Mouse (Mus musculus): Measurements from ENCODE around the gene Adipoq. TPM values are rescaled to one million over a fixed set of nuclear protein-coding genes. Genes with fewer than 3 reads are reported as not detected.
A peak's percentile ranks its signal among the peaks of the same experiment; 100 is the strongest.

Adipoq gene
- total RNA-seq, 2 experiments from 2014 or later: not detected

- Histone ChIP-seq H3K27ac (no peak overlapping the region), H3K4me3 (no peak overlapping the region)
- TF ChIP-seq CTCF (IDR thresholded peaks at IDR 0.05): no peak
- intact Hi-C loops (cut with DNase I): no loop called here
- no peak for DNase-seq (ENCODE audit: extremely low spot score in 1 of 2, low spot score in 2 of 2)
These were observed 23.9 kb upstream of the Adipoq start for GRCm38 (mm10) chr16:23122446-23122845.

GRCm38 (mm10) chr16:23123104-23123503 lies 23.2 kb upstream of the Adipoq start:
- TF ChIP-seq CTCF (IDR thresholded peaks at IDR 0.05): no peak
- intact Hi-C loops (cut with DNase I): no loop called here
- Histone ChIP-seq H3K4me3 (no peak overlapping the region), H3K27ac (no peak overlapping the region)
- no peak for DNase-seq (ENCODE audit: extremely low spot score in 1 of 2, low spot score in 2 of 2)

- Histone ChIP-seq H3K4me3 (no peak overlapping the region), H3K27ac (no peak overlapping the region)
- no peak for TF ChIP-seq CTCF (IDR thresholded peaks at IDR 0.05)
- intact Hi-C loops (cut with DNase I): no loop called here
- DNase-seq (ENCODE audit: extremely low spot score in 1 of 2, low spot score in 2 of 2): no peak
These were observed 21.9 kb upstream of the Adipoq start for GRCm38 (mm10) chr16:23124398-23124797.

- H3K27ac ChIP-seq: peak overlapping the region; percentile 99
- H3K4me3 ChIP-seq: peak overlapping the region; percentile 69
- intact Hi-C loops (cut with DNase I): loop anchor here (2.0 to 5.0 kb wide), 2 partner anchors 20 to 270 kb away; partner anchors contain the start of genes Dnajb11, Eif4a2 and Tbccd1
- no peak for DNase-seq (ENCODE audit: extremely low spot score in 1 of 2, low spot score in 2 of 2)
- TF ChIP-seq CTCF (IDR thresholded peaks at IDR 0.05): no peak
These were observed 19.0 kb upstream of the Adipoq start for GRCm38 (mm10) chr16:23127311-23127672.

GRCm38 (mm10) chr16:23127673-23128375 lies 18.5 kb upstream of the Adipoq start, which contains the start of gene Rfc4:
Rfc4 (minus strand) TSS chr16:23127737.
- peak; percentile 43 for TF ChIP-seq CTCF (IDR thresholded peaks at IDR 0.05)
- DNase-seq (ENCODE audit: extremely low spot score in 1 of 2, low spot score in 2 of 2): peak; percentile 91 to 96
- peak within 1 kb of the TSS; percentile 69 for H3K4me3 ChIP-seq
- H3K27ac ChIP-seq: peak within 1 kb of the TSS; percentile 99
- intact Hi-C loops (cut with DNase I): loop anchor here (2.0 to 5.0 kb wide), 2 partner anchors 21 to 271 kb away; partner anchors contain the start of genes Dnajb11, Eif4a2 and Tbccd1

GRCm38 (mm10) chr16:23130303-23130702 lies 16.0 kb upstream of the Adipoq start:
- DNase-seq (ENCODE audit: extremely low spot score in 1 of 2, low spot score in 2 of 2): no peak
- Histone ChIP-seq H3K27ac (no peak overlapping the region), H3K4me3 (no peak overlapping the region)
- TF ChIP-seq CTCF (IDR thresholded peaks at IDR 0.05): no peak
- intact Hi-C loops (cut with DNase I): no loop called here

- DNase-seq (ENCODE audit: extremely low spot score in 1 of 2, low spot score in 2 of 2): no peak
- intact Hi-C loops (cut with DNase I): no loop called here
- H3K4me3 ChIP-seq: no peak overlapping the region
- no peak overlapping the region for H3K27ac ChIP-seq
- no peak for TF ChIP-seq CTCF (IDR thresholded peaks at IDR 0.05)
These were observed 14.0 kb upstream of the Adipoq start for GRCm38 (mm10) chr16:23132336-23132735.

- H3K27ac ChIP-seq: no peak overlapping the region
- intact Hi-C loops (cut with DNase I): loop anchor here (1.0 to 2.0 kb wide), 2 partner anchors 49 to 259 kb away; no protein-coding TSS in a partner anchor
- peak; percentile 84 for TF ChIP-seq CTCF (IDR thresholded peaks at IDR 0.05)
- no peak for DNase-seq (ENCODE audit: extremely low spot score in 1 of 2, low spot score in 2 of 2)
- no peak overlapping the region for H3K4me3 ChIP-seq
These were observed 10.8 kb upstream of the Adipoq start for GRCm38 (mm10) chr16:23135421-23136149.

- no peak for TF ChIP-seq CTCF (IDR thresholded peaks at IDR 0.05)
- Histone ChIP-seq H3K27ac (no peak overlapping the region), H3K4me3 (no peak overlapping the region)
- intact Hi-C loops (cut with DNase I): no loop called here
- DNase-seq (ENCODE audit: extremely low spot score in 1 of 2, low spot score in 2 of 2): no peak
These were observed 9.8 kb upstream of the Adipoq start for GRCm38 (mm10) chr16:23136406-23136970.

GRCm38 (mm10) chr16:23140911-23141310 lies 5.4 kb upstream of the Adipoq start:
- no peak for DNase-seq (ENCODE audit: extremely low spot score in 1 of 2, low spot score in 2 of 2)
- H3K4me3 ChIP-seq: no peak overlapping the region
- no peak for TF ChIP-seq CTCF (IDR thresholded peaks at IDR 0.05)
- intact Hi-C loops (cut with DNase I): no loop called here
- H3K27ac ChIP-seq: no peak overlapping the region

GRCm38 (mm10) chr16:23144326-23144725 lies 2.0 kb upstream of the Adipoq start:
- no peak for TF ChIP-seq CTCF (IDR thresholded peaks at IDR 0.05)
- intact Hi-C loops (cut with DNase I): no loop called here
- no peak overlapping the region for H3K4me3 ChIP-seq

GRCm38 (mm10) chr16:23145211-23145610 lies 1.1 kb upstream of the Adipoq start:
- no peak overlapping the region for H3K27ac ChIP-seq
- no peak for DNase-seq (ENCODE audit: extremely low spot score in 1 of 2, low spot score in 2 of 2)
- H3K4me3 ChIP-seq: no peak overlapping the region
- intact Hi-C loops (cut with DNase I): no loop called here
- TF ChIP-seq CTCF (IDR thresholded peaks at IDR 0.05): no peak

More at GRCm38 (mm10) chr16:23144326-23144725, 2.0 kb upstream of the Adipoq start:
- DNase-seq (ENCODE audit: extremely low spot score in 1 of 2, low spot score in 2 of 2): no peak
- no peak overlapping the region for H3K27ac ChIP-seq
